Mouse (Mus musculus): Measurements from ENCODE around the gene Aplf.

- TF ChIP-seq EP300 (IDR thresholded peaks at IDR 0.05; ENCODE audit: low read depth) (no peak), CTCF (IDR thresholded peaks at IDR 0.05; ENCODE audit: low read depth) (no peak)
Observed at GRCm38 (mm10) chr6:87615696-87616083, 56.3 kb downstream of the Aplf start.
